ENCODE assay signal across 12 mouse cellular contexts in genomic region chr13:25695017-25695604, GRCm38 (mm10).
DNase-seq lines count a peak whose midpoint lies in the region; ATAC-seq and TF ChIP-seq lines count a peak whose summit lies in the region.
"Had no signal": no experiment of that assay in that cellular context is flagged by ENCODE, and none has a peak within 500 bp of the region (broad histone marks: within the 10 kb centered on the region; RNA-seq: fewer than 3 reads in every experiment).

No protein-coding gene starts in this region.

- no peak overlapping the region for H3K4me3 ChIP-seq in lung, embryonic 14.5 days (ENCODE audit: low read depth, low read length)
- H3K4me3 ChIP-seq: megakaryocyte, embryonic 14.5 days; neural tube, embryonic 12.5 days had no signal

- no peak for TF ChIP-seq CTCF in lung, embryonic 14.5 days (IDR thresholded peaks at IDR 0.05; ENCODE audit: low read depth)

- WGBS in lung, embryonic 14.5 days = 61% methylated on average over 14 of the region's 14 CpGs

- no peaks in the 10 kb centered on the region for H3K9me3 ChIP-seq in lung, embryonic 14.5 days (ENCODE audit: low read depth, low read length)
- H3K9me3 ChIP-seq: neural tube, embryonic 12.5 days had no signal

- no peaks in the 10 kb centered on the region for H3K36me3 ChIP-seq in lung, embryonic 14.5 days (ENCODE audit: insufficient read depth)
- H3K36me3 ChIP-seq: neural tube, embryonic 12.5 days had no signal

- H3K4me2 ChIP-seq in lung, embryonic 14.5 days = peak overlapping the region; percentile 20; the same call in 1 of the 2 replicates
- H3K4me2 ChIP-seq: neural tube, embryonic 12.5 days had no signal

- no peaks in the 10 kb centered on the region for H3K27me3 ChIP-seq in lung, embryonic 14.5 days (ENCODE audit: insufficient read depth, low read length)
- H3K27me3 ChIP-seq: megakaryocyte, embryonic 14.5 days; neural tube, embryonic 12.5 days had no signal

- H3K9ac ChIP-seq in lung, embryonic 14.5 days = no peak overlapping the region
- H3K9ac ChIP-seq: neural tube, embryonic 12.5 days had no signal

- no peak for ATAC-seq in lung, embryonic 14.5 days (ENCODE audit: insufficient read depth)
- ATAC-seq in erythroid progenitor cell, adult 5-6 weeks (replicated peaks; ENCODE audit: low FRiP score, poor library complexity, severe bottlenecking) = no peak

- H3K4me1 ChIP-seq in lung, embryonic 14.5 days (ENCODE audit: insufficient read depth) = no peaks in the 10 kb centered on the region
- H3K4me1 ChIP-seq: megakaryocyte, embryonic 14.5 days had no signal

- no peak overlapping the region for H3K27ac ChIP-seq in lung, embryonic 14.5 days (ENCODE audit: low read depth)
- H3K27ac ChIP-seq: neural tube, embryonic 12.5 days had no signal

- DNase-seq in cerebellum, postnatal 14 days = peak; percentile 36 to 45
- no peak for DNase-seq in cerebellum, adult 8-10 months
- DNase-seq in lung, embryonic 14.5 days = peak; percentile 78
- DNase-seq in lung, postnatal 4 days = no peak
- DNase-seq in layer of hippocampus, postnatal 10 days (ENCODE audit: low spot score in 2 of 2) = peak; percentile 22 to 28
- DNase-seq in right cerebral cortex, postnatal 25 days = peak; percentile 40
- DNase-seq in thymus, postnatal 36 days = no peak
- DNase-seq: adrenal gland, adult 8-10 months; gastrocnemius, postnatal 36 days had no signal

Comparison
In these comparisons a context has a peak if more than half of its experiments do, and no peak if none do; other contexts are left out.
1. DNase-seq: peak in cerebellum, postnatal 14 days (2 of 2), lung, embryonic 14.5 days (single experiment), layer of hippocampus, postnatal 10 days (2 of 2) and right cerebral cortex, postnatal 25 days (single experiment); none in cerebellum, adult 8-10 months (single experiment), lung, postnatal 4 days (0 of 2) and thymus, postnatal 36 days (0 of 2).